Mouse (Mus musculus) heart, adult 2 months (tissue): ENCODE measurements around the gene Cfap46.

ENCODE experiments used
- CTCF ChIP-seq: fragments of 200-600 bp; IDR thresholded peaks from 2 replicates; pipeline ENCODE4 v1.8.1; 2022; ENCODE audit warnings: antibody characterized with exemption, mild to moderate bottlenecking, moderate library complexity
- POLR2A ChIP-seq: fragments of 200-500 bp; IDR thresholded peaks from 2 replicates; pipeline ENCODE4 v1.6.1; 2011; ENCODE audit warnings: mild to moderate bottlenecking, low read depth, low read length, control low read depth; ENCODE audit not compliant: insufficient read depth

DNA sequence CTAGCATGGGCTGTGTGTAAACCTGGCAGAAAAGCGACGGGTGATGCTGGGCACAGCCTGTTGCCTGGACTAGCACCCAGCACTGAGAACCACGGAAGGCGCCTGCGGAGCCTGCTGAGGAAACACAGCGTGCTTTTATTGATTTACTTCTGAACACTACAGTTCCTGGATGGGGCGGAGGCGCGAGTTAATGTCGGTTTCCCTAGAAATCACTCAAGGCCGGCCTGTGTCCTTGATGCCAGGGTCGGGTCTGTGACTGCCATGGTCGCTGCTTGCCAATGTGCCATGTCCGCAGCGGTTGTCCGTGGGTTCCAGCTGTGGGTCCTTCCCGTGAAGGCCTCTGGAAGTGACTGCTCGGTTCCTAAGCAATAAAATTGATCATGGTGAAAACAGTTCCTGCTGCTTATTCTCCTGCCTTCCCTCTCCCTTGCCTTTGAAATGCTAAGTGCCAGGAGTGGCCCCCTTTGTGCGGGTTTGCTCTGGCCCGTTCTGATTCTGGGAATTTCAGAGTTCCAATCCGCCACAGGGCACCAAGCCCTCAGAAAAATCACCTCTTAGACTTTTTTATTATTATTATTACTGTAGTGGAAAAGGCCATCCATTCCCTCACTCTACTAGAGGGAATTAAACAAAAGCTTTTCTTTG, 104.2 kb downstream of the Cfap46 start:
- TF ChIP-seq CTCF, result no peak
- no peak for TF ChIP-seq POLR2A
